Mouse (Mus musculus) small intestine, adult 2 months (tissue): ENCODE measurements around the gene Cstf1.

Experiments used
- CTCF ChIP-seq: fragments of 200-500 bp; IDR thresholded peaks from 2 replicates; pipeline ENCODE4 v1.5.1; 2012; ENCODE audit warnings: low read depth, mild to moderate bottlenecking, control low read depth, inconsistent platforms, low read length, moderate library complexity, mixed read lengths; ENCODE audit not compliant: insufficient replicate concordance, insufficient read length; ENCODE audit errors: extremely low read depth
- POLR2A ChIP-seq: fragments of 200-500 bp; IDR thresholded peaks from 2 replicates; pipeline ENCODE4 v1.6.1; 2012; ENCODE audit warnings: low read depth, mild to moderate bottlenecking, control low read depth, inconsistent platforms, low read length, moderate library complexity

- TF ChIP-seq CTCF (no peak), POLR2A (no peak)
Observed at GRCm38 (mm10) chr2:172344669-172345068, 25.8 kb upstream of the Cstf1 start.
